Mouse (Mus musculus): ENCODE results near the gene Per2. TPM values are rescaled to one million over a fixed set of nuclear protein-coding genes. Genes with fewer than 3 reads are reported as not detected.
A peak's percentile ranks its signal among the peaks of the same experiment; 100 is the strongest.

The Per2 gene
- polyA plus RNA-seq, 1 experiment from 2014 or later, result 7.3 TPM

DNA sequence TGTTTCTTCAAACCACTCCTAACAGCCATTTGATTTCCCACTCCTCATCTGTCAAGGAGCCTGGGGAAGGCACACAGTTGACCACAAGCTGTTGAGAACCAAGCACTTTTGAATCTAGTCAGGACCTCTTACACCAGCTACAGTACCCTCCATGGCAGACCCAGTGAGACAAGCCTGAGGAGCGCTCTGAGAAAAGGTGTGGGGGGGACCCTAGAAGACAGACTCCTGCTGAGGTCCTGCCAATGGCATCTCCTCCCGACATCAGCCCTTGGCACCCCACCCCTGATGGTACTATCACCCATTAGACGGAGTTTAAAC lies 22.1 kb downstream of the Per2 start:
- H3K27ac ChIP-seq (ENCODE audit: low read length), result no peak overlapping the region
- no peaks in the 10 kb centered on the region for H3K9me3 ChIP-seq (ENCODE audit: control insufficient read depth, low read depth, low read length)
- no peaks in the 10 kb centered on the region for H3K27me3 ChIP-seq (ENCODE audit: control insufficient read depth, insufficient read depth, low read length)
- H3K4me1 ChIP-seq (ENCODE audit: control insufficient read depth, insufficient read depth, low read length), result peaks cover 16% of the 10 kb centered on the region
- H3K4me2 ChIP-seq (replicated peaks; ENCODE audit: low read depth, low read length), result no peak overlapping the region
- WGBS, result 97% methylated on average over 3 of the region's 3 CpGs
- no peak for ATAC-seq (ENCODE audit: insufficient number of reproducible peaks, insufficient read depth, low FRiP score, low read depth)
- no peak overlapping the region for H3K4me3 ChIP-seq (ENCODE audit: low read depth, low read length)
- H3K9ac ChIP-seq (replicated peaks; ENCODE audit: low read depth, low read length), result no peak overlapping the region
- peaks cover 19% of the 10 kb centered on the region for H3K36me3 ChIP-seq (ENCODE audit: control insufficient read depth, insufficient read depth, low read length)

DNA sequence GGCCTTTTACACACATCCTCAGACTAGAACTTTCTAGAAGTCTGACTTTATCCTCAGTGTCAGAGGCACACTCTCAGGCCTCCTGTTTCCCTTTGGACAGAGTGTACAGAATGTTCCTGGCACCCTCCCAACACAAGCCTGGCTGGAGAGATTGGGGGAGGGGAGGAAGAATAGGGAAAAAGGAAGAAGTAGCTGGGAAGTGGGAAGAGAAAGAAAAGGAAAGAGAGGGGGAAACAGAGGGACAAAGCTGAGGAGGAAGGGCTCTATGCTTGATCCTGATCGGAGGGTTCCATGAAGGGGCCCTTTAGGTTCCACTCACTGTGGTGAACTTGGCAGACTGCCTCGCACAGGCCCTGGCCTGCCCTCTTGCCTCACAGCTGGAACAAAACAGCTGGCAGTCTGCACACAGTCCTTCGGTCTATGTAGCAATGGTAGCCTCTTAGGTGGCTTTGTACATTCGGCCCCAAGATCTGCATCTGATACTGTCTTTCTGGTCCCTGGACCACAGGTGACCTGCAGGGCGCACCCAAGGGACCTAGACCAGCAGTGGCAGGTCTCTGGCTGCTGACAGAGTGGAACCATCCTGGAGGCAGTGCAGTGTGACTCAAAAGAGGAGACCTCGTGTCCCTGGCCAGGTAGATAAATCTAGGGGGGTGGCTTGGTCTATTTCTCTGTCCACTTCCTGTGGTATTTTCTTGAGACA lies 22.6 kb downstream of the Per2 start:
- WGBS, result 51% methylated on average over 6 of the region's 6 CpGs
- Histone ChIP-seq H3K27me3 (ENCODE audit: control insufficient read depth, insufficient read depth, low read length) (no peaks in the 10 kb centered on the region), H3K4me2 (replicated peaks; ENCODE audit: low read depth, low read length) (no peak overlapping the region), H3K9me3 (ENCODE audit: control insufficient read depth, low read depth, low read length) (no peaks in the 10 kb centered on the region), H3K4me1 (ENCODE audit: control insufficient read depth, insufficient read depth, low read length) (peaks cover 16% of the 10 kb centered on the region), H3K27ac (ENCODE audit: low read length) (peak overlapping the region; percentile 81), H3K9ac (replicated peaks; ENCODE audit: low read depth, low read length) (no peak overlapping the region), H3K4me3 (ENCODE audit: low read depth, low read length) (no peak overlapping the region), H3K36me3 (ENCODE audit: control insufficient read depth, insufficient read depth, low read length) (peaks cover 21% of the 10 kb centered on the region)
- peak; percentile 74 for ATAC-seq (ENCODE audit: insufficient number of reproducible peaks, insufficient read depth, low FRiP score, low read depth)

DNA sequence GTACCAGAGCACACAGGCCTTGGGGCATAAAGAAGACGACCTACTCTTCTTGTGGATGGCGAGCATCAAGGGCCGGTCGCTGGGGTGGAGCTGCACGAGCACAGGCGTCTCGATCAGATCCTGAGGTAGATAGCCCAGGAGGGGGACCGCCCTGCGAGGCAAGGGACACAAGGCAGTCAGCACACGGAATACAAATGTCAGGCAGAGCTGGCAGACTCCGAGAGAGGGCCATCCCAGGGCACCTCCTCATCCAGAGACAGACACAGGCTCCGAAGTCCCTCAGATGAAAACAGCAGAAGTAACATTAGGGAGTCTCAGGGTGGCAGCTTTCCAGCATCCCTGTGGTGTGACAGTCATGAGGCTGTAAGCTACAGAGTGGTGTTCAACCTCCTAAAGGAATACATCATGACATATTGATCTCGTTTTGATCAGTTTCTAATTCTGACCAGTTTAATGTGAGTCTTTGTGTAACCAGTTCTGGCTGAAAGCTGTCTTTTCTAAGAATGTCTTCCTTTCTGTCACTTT lies 23.5 kb downstream of the Per2 start:
- Histone ChIP-seq H3K4me1 (ENCODE audit: control insufficient read depth, insufficient read depth, low read length) (peaks cover 16% of the 10 kb centered on the region), H3K36me3 (ENCODE audit: control insufficient read depth, insufficient read depth, low read length) (peaks cover 21% of the 10 kb centered on the region), H3K9me3 (ENCODE audit: control insufficient read depth, low read depth, low read length) (no peaks in the 10 kb centered on the region), H3K27ac (ENCODE audit: low read length) (peak overlapping the region; percentile 81; the same call in 1 of the 2 replicates), H3K4me2 (replicated peaks; ENCODE audit: low read depth, low read length) (no peak overlapping the region), H3K27me3 (ENCODE audit: control insufficient read depth, insufficient read depth, low read length) (no peaks in the 10 kb centered on the region), H3K9ac (replicated peaks; ENCODE audit: low read depth, low read length) (no peak overlapping the region), H3K4me3 (ENCODE audit: low read depth, low read length) (no peak overlapping the region)
- ATAC-seq (ENCODE audit: insufficient number of reproducible peaks, insufficient read depth, low FRiP score, low read depth), result no peak
- WGBS, result 89% methylated on average over 13 of the region's 13 CpGs

DNA sequence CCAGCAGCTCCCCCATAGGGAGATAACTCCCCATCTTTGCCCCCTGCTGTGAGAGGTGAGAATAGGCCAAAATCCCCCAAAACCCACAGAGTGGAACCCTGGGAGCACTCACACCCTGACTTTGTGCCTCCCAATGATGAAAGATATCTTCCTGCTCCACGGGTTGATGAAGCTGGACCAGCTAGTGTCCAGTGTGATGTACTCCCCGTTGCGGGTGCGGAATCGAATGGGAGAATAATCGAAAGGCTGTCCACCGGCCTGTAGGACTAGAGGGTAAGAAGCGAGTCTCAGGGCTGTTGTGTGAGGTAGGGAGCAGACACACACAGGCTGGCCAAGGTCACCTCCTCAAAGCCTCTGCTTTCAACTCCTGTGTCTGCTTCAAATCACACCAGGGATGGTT lies 24.2 kb downstream of the Per2 start:
- H3K4me3 ChIP-seq (ENCODE audit: low read depth, low read length), result no peak overlapping the region
- ATAC-seq (ENCODE audit: insufficient number of reproducible peaks, insufficient read depth, low FRiP score, low read depth), result no peak
- H3K27ac ChIP-seq (ENCODE audit: low read length), result no peak overlapping the region
- H3K36me3 ChIP-seq (ENCODE audit: control insufficient read depth, insufficient read depth, low read length), result peaks cover 18% of the 10 kb centered on the region
- H3K9ac ChIP-seq (replicated peaks; ENCODE audit: low read depth, low read length), result no peak overlapping the region
- WGBS, result 93% methylated on average over 8 of the region's 8 CpGs
- H3K9me3 ChIP-seq (ENCODE audit: control insufficient read depth, low read depth, low read length), result no peaks in the 10 kb centered on the region
- no peaks in the 10 kb centered on the region for H3K27me3 ChIP-seq (ENCODE audit: control insufficient read depth, insufficient read depth, low read length)
- no peak overlapping the region for H3K4me2 ChIP-seq (replicated peaks; ENCODE audit: low read depth, low read length)
- H3K4me1 ChIP-seq (ENCODE audit: control insufficient read depth, insufficient read depth, low read length), result peaks cover 16% of the 10 kb centered on the region

DNA sequence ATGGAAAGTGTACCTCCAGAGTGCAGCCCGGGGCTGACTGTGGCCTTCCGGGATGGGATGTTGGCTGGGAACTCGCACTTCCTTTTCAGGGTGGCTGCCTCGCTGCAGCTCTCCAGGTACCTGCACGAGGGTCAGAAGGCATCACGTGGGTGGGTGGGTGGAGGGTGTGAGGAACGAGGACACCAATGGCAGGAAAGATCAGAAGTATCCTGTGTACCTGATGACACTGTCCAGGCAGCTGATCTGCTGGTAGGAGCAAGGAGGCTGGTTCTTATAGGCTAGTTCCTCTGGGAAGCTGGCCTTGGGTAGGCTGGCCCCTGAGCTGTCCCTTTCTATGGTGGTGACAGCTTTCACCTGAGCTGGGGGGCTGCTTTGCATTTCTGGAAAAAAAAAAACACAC lies 28.4 kb downstream of the Per2 start:
- WGBS, result 64% methylated on average over 7 of the region's 7 CpGs
- Histone ChIP-seq H3K27me3 (ENCODE audit: control insufficient read depth, insufficient read depth, low read length) (no peaks in the 10 kb centered on the region), H3K27ac (ENCODE audit: low read length) (no peak overlapping the region), H3K9me3 (ENCODE audit: control insufficient read depth, low read depth, low read length) (no peaks in the 10 kb centered on the region), H3K4me3 (ENCODE audit: low read depth, low read length) (no peak overlapping the region), H3K4me2 (replicated peaks; ENCODE audit: low read depth, low read length) (no peak overlapping the region), H3K36me3 (ENCODE audit: control insufficient read depth, insufficient read depth, low read length) (peaks cover 21% of the 10 kb centered on the region), H3K4me1 (ENCODE audit: control insufficient read depth, insufficient read depth, low read length) (peaks cover 4% of the 10 kb centered on the region), H3K9ac (replicated peaks; ENCODE audit: low read depth, low read length) (no peak overlapping the region)
- no peak for ATAC-seq (ENCODE audit: insufficient number of reproducible peaks, insufficient read depth, low FRiP score, low read depth)

DNA sequence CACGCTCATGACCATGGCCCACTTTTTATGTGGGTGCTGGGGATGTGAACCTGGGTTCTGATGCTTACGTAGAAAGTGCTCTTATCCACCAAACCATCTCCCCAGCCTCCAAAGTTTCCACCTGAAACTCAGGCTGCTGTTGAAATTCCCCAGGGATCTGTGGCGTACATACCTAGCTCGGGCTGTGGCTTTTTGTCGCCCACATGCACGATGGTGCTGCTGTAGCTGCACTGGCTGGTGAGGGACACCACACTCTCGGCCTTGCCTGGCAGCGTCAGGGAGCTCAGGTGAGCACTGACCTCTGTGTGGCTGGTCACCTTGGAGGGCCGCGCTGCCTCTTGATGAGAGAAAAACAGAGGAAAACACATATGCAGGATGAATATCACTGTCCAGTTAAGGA lies 29.9 kb downstream of the Per2 start:
- 92% methylated on average over 10 of the region's 10 CpGs for WGBS
- ATAC-seq (ENCODE audit: insufficient number of reproducible peaks, insufficient read depth, low FRiP score, low read depth), result no peak

DNA sequence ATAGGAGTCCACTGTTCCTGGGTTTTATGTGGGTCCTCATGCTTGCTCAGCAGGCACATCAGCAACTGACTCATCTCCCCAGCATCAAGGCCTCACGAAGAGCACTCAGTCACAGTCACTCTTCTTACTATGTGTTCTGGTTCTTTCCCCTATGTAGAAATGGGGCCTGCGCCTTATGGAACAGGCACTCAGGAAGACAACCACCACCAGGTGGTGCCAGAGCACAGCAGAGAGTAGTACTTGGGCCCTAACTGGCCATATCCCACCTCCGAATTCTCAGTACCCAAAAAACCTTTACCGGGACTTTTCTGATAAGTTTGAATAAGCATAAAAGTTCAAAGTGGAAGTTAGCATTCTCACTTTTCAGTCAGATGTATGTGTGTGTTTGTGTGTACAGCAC lies 30.5 kb downstream of the Per2 start:
- Histone ChIP-seq H3K4me3 (ENCODE audit: low read depth, low read length) (no peak overlapping the region), H3K4me1 (ENCODE audit: control insufficient read depth, insufficient read depth, low read length) (no peaks in the 10 kb centered on the region), H3K27ac (ENCODE audit: low read length) (no peak overlapping the region), H3K9ac (replicated peaks; ENCODE audit: low read depth, low read length) (no peak overlapping the region), H3K9me3 (ENCODE audit: control insufficient read depth, low read depth, low read length) (no peaks in the 10 kb centered on the region), H3K36me3 (ENCODE audit: control insufficient read depth, insufficient read depth, low read length) (peaks cover 16% of the 10 kb centered on the region), H3K27me3 (ENCODE audit: control insufficient read depth, insufficient read depth, low read length) (no peaks in the 10 kb centered on the region), H3K4me2 (replicated peaks; ENCODE audit: low read depth, low read length) (no peak overlapping the region)
- peak; percentile 71; the same call in 1 of the 2 replicates for ATAC-seq (ENCODE audit: insufficient number of reproducible peaks, insufficient read depth, low FRiP score, low read depth)
- 24% methylated on average over 4 of the region's 4 CpGs for WGBS

More for the DNA sequence above, 29.9 kb downstream of the Per2 start:
- Histone ChIP-seq H3K9ac (replicated peaks; ENCODE audit: low read depth, low read length) (no peak overlapping the region), H3K4me2 (replicated peaks; ENCODE audit: low read depth, low read length) (no peak overlapping the region), H3K4me1 (ENCODE audit: control insufficient read depth, insufficient read depth, low read length) (no peaks in the 10 kb centered on the region), H3K4me3 (ENCODE audit: low read depth, low read length) (no peak overlapping the region), H3K9me3 (ENCODE audit: control insufficient read depth, low read depth, low read length) (no peaks in the 10 kb centered on the region), H3K27me3 (ENCODE audit: control insufficient read depth, insufficient read depth, low read length) (no peaks in the 10 kb centered on the region), H3K36me3 (ENCODE audit: control insufficient read depth, insufficient read depth, low read length) (peaks cover 16% of the 10 kb centered on the region), H3K27ac (ENCODE audit: low read length) (no peak overlapping the region)

DNA sequence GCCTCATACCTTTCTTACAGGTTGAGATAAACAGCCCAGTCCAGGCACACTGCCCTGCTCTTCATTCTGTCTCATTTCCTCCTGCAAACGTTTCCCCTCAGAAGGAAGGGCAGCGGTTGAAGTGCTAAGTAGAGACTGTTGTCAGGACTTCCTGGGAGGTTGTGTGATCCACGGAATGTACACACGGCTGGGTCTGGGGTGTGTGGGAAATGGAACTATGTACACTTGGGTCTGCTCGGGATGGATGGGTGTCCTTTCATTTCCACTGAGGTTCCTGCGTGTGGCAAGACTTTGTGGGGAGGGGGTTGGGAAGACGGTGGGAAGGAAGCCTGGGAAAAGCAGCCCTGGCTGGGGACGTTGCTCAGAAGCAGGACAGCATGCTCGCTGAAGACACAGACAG lies 32.7 kb downstream of the Per2 start:
- H3K9me3 ChIP-seq (ENCODE audit: control insufficient read depth, low read depth, low read length), result no peaks in the 10 kb centered on the region
- H3K4me3 ChIP-seq (ENCODE audit: low read depth, low read length), result no peak overlapping the region
- no peaks in the 10 kb centered on the region for H3K4me1 ChIP-seq (ENCODE audit: control insufficient read depth, insufficient read depth, low read length)
- 80% methylated on average over 9 of the region's 9 CpGs for WGBS
- no peaks in the 10 kb centered on the region for H3K27me3 ChIP-seq (ENCODE audit: control insufficient read depth, insufficient read depth, low read length)
- ATAC-seq (ENCODE audit: insufficient number of reproducible peaks, insufficient read depth, low FRiP score, low read depth), result no peak
- H3K9ac ChIP-seq (replicated peaks; ENCODE audit: low read depth, low read length), result no peak overlapping the region
- H3K4me2 ChIP-seq (replicated peaks; ENCODE audit: low read depth, low read length), result no peak overlapping the region
- H3K36me3 ChIP-seq (ENCODE audit: control insufficient read depth, insufficient read depth, low read length), result peaks cover 9% of the 10 kb centered on the region
- no peak overlapping the region for H3K27ac ChIP-seq (ENCODE audit: low read length)

DNA sequence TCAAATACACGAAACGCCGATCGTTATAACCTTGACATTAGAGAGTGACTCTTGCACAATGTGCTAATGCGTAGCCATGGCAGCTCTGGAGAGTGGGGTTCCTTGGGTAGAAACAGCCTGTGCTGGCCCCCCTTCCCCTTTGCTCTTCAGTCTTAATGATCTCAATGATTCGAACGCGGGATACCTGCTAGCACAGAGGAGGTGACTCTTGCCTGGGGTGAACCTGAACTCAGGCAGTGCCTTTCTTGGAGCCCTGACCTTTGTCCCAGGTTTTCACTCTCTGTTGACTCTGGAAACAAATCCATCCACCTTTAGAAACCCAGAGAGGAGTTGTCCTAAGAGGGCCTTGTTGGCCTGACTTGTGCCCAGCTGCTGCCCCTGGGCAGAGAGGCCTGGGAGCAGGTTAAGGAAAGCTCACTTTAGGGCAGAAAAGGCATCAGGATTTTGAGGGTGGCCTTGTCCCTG lies 38.5 kb downstream of the Per2 start:
- no peak for ATAC-seq (ENCODE audit: insufficient number of reproducible peaks, insufficient read depth, low FRiP score, low read depth)
- Histone ChIP-seq H3K4me2 (replicated peaks; ENCODE audit: low read depth, low read length) (no peak overlapping the region), H3K27me3 (ENCODE audit: control insufficient read depth, insufficient read depth, low read length) (no peaks in the 10 kb centered on the region), H3K36me3 (ENCODE audit: control insufficient read depth, insufficient read depth, low read length) (peaks cover 5% of the 10 kb centered on the region; the same call in 1 of the 2 replicates), H3K9ac (replicated peaks; ENCODE audit: low read depth, low read length) (no peak overlapping the region), H3K9me3 (ENCODE audit: control insufficient read depth, low read depth, low read length) (no peaks in the 10 kb centered on the region), H3K4me3 (ENCODE audit: low read depth, low read length) (no peak overlapping the region), H3K4me1 (ENCODE audit: control insufficient read depth, insufficient read depth, low read length) (no peaks in the 10 kb centered on the region), H3K27ac (ENCODE audit: low read length) (no peak overlapping the region)
- WGBS, result 88% methylated on average over 8 of the region's 8 CpGs
